Mouse (Mus musculus): Measurements from ENCODE around the gene Morf4l1.

GRCm38 (mm10) chr9:90070174-90070573 is 44.4 kb downstream of the Morf4l1 start:
- TF ChIP-seq CTCF (IDR thresholded peaks at IDR 0.05; ENCODE audit: extremely low read depth, insufficient read depth, low read length) (no peak), POLR2A (IDR thresholded peaks at IDR 0.05; ENCODE audit: extremely low read depth, insufficient read depth, low read length) (no peak)

All from cortical plate, adult 2 months (tissue).